Mouse (Mus musculus): ENCODE measurements around the gene Ggt1.

Gene Ggt1

DNA sequence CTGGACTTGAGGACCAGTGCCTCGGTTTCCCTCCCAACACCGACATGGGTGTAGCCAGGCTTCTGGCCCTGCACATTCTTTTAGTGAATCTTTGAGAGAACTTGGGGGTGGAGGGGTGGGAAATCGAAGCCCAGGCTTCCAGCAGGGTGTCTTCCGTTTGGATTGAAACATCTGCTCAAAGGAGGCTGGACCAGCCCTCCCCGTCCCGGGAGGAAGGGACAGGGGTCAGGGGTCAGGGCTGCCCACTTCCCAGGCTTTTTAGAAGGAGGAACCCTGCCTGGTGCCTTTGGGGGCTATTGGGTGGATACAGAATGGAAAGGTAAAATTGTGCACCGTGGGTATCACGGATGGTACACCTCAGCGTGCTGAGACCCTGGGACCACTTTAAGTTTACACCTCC, 10.5 kb downstream of the Ggt1 start:
- in situ Hi-C loops (cut with MseI, MboI), result no loop called here

DNA sequence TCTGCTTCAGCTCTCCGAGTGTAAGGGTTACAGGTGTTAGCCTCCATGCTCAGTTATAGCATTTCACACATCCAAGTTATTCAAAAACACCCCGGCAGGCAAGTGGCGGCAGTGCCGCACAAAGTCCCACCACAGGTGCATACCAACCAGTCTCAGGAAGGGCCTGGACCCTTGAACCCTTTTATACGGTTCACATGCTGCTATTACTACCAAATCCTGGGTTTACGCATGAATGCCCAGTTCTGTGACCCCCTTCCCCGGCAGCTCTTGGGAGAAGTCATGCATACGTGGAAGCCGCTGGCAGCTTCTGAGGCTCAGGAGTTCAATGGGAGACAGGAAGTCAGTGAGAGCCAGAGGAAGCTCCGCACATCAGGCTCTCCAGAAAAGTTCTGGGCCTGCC, 11.8 kb downstream of the Ggt1 start:
- in situ Hi-C loops (cut with MseI, MboI), result no loop called here

DNA sequence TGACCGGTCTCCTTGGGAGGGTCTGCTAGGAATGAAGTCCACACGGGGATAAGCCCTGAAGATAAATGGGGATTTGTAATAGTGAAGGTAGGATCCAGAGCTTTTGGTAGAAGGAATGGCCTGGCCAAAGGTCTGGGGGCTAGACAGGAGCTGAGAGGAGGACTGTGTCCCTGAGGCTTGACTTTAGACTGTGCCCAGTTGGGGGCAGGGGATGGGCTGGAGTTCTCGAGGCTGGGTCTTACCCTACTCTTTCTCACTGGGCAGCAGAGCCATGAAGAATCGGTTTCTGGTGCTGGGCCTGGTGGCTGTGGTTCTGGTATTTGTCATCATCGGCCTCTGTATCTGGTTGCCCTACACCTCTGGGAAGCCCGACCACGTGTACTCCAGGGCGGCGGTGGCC, 12.6 kb downstream of the Ggt1 start:
- in situ Hi-C loops (cut with MseI, MboI), result no loop called here

DNA sequence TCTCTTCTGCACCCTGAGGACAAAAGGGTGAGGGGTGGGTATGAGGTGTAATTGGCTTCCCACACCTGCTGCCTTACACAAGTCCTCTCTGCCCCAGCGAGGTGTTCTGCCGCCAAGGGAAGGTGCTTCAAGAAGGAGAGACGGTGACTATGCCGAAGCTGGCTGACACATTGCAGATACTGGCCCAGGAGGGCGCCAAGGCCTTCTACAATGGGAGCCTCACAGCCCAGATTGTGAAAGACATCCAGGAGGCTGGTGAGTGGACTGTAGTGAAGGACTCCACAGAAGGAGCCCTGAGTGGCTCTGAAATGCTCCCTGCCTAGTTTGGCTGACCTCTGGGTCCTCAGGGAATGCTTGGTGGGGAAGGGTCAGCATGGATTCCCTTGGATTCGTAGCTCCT, 17.7 kb downstream of the Ggt1 start:
- in situ Hi-C loops (cut with MseI, MboI), result no loop called here

DNA sequence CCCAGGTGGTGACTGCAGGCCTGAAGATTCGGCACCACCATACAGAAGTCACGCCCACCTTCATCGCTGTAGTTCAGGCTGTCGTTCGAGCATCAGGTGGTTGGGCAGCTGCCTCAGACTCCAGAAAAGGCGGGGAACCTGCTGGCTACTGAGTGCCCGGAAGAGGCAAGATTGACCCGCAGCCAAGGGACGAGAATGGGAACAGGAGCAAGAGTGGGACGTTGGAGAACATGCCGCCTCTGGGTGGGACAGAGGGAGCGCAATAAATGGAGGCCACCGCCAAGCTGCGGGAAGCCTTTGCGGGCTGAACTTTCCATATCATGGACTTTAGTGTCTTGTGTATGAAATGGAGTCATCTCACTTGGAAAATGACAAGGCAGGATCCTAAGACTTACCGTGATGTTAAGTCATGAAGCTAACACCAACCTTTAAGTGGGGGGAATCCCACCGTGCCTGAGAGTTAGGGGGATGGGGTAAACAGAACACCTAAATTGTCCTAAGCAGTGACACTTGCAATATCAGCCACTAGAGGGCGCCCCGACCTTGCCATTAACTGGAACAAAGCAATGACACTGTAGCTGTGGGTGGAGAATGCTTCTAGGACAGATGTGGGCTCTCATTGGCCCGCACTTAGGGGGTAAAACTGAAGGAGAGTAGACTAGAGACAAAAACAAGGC, 24.6 kb downstream of the Ggt1 start:
- in situ Hi-C loops (cut with MseI, MboI), result no loop called here

DNA sequence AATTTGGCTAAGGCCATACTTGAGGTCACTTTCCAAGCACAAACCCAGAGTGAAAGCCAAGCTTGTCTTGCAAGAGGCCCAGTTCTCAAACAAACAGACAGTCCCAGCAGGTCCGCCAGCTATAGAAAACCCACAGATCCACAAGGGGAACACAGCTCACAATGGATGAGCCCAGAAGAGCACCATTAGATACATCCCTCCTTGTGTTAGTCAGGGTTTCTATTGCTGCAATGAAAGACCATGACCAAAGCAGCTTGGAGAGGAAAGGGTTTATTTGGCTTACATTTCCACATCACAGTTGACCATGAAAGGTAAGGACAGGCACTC, 25.1 kb downstream of the Ggt1 start:
- in situ Hi-C loops (cut with MseI, MboI), result no loop called here

DNA sequence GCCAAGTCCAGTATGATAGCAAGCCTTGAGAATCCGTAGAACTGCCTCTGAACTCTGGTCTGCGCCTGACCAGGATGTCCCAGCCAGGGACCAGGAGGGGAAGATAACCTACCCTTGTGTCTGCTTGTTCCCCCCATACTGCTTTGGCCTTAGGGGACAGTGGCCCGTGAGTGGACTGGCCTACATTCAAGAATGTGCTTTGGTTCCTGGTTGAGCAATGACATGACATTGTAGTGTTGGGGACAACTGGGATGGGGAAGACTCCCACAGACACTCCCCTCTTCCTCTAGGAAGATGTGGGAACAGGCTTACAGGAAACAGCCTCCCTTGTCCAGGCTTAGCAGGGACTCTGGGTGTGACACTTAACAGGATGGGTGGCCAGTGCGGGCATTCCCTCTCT, 26.4 kb downstream of the Ggt1 start:
- in situ Hi-C loops (cut with MseI, MboI), result no loop called here

DNA sequence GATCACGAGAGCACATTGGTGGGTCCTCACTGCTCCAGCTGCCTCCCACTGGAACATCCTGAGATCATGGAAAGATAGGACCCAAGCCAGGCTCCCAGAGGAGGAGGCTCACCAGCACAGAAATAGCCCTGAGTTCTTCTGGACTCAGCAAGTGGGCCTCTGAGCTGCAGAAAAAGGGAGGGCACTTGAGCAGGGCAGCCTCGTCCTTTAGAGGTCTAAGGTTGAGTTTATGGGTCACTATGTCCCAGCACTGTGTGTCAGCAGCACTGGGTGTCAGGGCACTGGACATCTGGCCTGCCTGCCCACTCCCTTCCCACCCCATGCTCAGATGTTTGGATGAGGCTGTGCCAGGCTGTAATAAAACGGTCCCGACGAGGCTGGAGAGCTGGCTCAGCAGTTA, 26.9 kb downstream of the Ggt1 start:
- in situ Hi-C loops (cut with MseI, MboI), result no loop called here

DNA sequence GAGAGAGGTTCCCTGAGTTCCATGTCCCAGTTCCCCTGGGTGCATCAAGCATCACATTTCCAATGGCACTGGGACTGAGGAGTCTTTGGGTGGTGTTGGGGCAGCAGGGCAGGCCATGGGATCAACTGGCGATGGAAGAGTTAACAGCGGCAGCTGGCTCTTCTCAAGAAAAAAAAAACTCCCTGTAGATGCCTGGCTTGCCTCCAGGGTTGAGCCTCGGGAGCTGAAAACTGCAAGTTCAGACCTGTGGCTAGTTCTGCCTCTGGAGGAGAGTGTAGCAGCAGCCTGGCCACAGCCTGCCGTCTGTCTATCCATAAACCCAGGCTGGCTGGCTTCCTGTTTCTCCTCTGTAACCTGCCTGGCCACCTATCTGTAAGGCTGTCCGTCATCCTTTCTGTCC, 27.7 kb downstream of the Ggt1 start, which contains the start of gene Ggt5:
Ggt5 (plus strand) TSS at position 212 of the 400 bp plus-strand sequence.
- in situ Hi-C loops (cut with MseI, MboI), result no loop called here

DNA sequence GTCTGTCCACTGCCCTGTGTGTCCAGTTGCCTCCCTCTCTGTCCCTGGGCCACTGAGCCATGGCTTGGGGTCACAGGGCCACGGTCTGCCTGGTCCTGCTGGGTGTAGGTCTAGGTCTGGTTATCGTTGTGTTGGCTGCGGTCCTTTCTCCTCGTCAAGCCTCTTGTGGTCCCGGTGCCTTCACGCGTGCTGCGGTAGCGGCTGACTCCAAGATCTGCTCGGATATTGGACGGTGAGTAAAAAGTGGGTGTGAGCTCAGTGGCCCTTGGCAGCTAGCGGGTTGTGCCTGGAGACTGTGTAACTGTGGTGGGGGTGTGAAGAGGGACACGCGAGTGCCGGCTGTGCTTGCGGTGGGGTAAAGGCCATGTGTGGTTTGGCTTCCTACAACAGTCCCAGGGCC, 28.2 kb downstream of the Ggt1 start:
- in situ Hi-C loops (cut with MseI, MboI), result no loop called here

DNA sequence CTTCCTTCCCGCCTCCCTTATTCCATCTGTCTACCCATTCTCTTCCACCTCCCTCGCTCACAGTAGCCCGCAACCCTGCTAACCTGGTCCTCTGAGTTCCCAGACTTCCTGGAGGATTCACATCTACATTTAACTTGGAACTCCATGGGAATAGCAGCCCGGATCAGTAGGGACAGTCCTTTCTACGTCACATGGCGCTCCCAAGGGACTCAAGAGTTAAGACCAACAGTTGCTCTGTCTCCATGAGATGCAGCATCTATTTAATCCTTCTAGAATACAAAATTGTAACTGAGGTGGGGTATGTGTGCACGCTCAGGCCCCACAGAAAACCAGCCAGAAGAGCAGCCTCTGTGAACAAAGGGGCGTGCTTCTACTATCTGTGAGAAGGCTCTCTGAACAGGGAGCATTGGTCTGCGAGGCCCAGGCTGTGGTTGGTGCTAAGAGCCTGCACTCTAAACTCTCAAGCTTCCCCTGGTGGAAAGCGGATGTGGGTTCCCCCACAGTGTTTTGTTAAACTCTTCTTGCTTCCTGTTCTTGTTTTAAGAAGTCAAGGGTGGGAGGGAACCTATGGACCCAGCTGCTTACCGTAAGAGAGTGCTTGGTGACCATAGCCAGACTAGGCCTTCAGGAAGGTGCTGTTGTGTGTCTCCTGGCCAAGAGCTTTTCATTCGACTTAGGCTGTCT, 29.9 kb downstream of the Ggt1 start:
- in situ Hi-C loops (cut with MseI, MboI), result no loop called here

DNA sequence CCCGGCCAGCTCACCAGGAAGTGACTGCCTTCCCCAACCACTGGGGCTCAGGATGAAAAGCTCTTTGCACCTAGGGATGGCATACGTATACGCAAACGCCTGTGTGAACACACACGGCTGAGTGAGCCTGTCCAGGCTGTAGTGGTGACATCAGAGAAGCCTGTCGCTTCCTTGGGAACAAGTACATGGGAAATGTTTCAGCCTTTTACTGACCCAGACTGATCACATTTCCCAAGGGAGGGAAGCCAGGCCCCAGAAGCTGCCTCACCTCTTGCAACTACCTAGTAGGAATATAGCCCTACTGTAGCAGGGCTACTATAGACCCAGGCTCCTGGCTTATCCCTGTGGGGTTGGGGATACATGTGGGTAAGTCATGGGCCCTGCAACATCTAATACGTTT, 31.2 kb downstream of the Ggt1 start:
- in situ Hi-C loops (cut with MseI, MboI), result no loop called here

DNA sequence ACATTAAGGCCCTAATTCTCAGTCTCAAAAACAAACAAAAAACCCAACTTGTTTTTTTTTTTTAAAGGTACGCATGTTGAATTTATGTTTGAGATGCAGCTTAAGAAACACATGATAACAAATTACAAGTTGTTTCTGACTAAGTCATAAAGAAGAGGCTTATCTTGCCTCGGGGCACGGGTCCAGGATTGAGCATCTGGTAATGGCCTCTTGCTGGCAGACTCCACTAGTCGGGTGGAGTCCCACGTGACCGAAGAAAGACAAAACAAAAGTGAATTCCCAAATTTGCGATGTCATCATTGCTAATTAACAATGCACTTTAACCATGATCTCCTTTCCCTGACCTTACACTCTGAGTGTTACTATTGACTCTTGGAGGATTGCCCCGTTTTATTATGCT, 34.6 kb downstream of the Ggt1 start:
- in situ Hi-C loops (cut with MseI, MboI), result no loop called here

DNA sequence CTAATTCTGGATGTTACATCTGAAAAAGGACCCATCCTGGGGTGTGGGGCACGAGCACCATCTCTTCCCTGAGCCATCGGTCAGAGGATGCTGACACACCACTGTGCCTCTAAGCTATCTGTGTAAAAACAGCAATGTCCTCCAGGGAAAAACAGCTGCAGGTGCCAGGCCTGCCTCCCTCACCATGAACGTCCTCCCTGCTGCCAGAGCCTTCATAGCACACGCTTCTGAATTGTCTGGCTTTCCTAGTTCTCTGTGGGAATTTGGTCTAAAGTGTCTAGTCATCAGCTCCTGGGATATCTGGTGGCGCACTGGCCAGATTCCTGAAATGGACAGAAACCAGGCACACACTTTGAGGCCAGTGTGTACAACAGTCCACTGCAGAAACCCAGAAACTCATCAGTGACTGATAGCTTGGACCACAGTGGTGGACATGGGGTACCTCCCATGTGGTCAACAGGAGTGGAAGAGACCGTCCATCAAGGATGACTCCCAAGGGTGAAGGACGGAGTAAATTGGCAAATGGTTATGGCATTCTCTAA, 38.9 kb downstream of the Ggt1 start:
- in situ Hi-C loops (cut with MseI, MboI), result no loop called here

DNA sequence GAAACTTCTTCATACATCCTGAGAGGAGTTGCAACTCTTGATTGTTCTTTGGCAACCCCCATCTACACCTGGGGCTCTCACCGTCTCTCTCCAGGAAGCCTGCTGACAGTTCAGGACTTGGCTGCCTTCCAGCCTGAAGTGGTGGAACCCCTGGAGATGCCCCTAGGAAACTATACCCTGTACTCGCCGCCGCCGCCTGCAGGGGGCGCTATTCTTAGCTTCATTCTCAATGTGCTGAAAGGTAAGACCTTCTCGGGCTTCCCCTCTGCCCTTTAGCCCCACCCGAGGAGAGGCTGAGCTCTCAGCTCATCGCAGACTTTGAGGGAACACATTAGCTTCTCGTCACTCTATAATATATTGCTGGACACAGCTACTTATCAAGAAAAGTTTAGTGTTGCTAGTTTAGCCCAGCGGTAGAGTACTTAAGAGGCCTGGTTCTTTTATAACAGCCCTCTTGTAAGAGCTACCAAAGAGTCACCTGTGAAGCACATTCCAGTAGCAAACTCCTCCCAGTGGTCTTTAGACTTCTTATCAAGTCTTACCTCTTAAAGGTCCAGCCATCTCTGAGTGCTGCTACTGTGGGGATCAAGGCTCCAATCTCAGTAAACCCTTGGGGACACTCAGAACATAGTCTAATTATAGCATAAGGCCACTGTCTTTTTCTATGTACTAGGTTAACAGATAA, 43.9 kb downstream of the Ggt1 start:
- in situ Hi-C loops (cut with MseI, MboI), result no loop called here

DNA sequence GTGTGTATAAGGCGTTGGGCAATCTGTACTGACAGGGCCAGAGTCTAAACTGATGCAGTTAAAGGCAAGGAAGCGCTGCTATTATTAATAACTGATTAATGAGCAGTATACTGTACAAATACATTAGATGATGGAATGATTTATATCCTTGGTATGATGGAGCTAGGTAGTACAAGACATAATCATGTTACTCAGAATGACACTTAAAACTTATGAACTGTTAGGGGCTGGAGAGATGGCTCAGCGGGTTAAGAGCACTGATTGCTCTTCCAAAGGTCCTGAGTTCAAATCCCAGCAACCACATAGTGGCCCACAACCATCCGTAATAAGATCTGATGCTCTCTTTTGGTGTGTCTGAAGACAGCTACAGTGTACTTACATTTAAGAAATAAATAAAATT, 45.8 kb downstream of the Ggt1 start:
- in situ Hi-C loops (cut with MseI, MboI), result no loop called here

DNA sequence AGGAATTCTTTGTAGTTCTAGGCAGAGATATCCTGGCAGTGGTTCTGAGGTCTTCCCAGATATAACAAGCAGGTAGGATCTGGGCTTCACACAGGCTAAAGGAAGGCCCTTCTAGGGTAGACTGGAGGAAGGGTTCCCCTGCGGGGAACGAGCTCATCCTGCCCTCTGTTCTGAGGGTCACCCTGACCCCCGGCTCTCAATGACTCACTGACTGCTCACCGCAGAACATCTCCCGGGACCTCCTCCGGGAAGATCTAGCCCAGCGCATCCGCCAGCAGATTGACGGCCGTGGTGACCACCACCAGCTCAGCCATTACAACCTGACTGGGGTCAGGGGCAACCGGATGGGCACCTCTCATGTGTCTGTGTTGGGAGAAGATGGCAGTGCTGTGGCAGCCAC, 47.6 kb downstream of the Ggt1 start:
- in situ Hi-C loops (cut with MseI, MboI), result no loop called here

DNA sequence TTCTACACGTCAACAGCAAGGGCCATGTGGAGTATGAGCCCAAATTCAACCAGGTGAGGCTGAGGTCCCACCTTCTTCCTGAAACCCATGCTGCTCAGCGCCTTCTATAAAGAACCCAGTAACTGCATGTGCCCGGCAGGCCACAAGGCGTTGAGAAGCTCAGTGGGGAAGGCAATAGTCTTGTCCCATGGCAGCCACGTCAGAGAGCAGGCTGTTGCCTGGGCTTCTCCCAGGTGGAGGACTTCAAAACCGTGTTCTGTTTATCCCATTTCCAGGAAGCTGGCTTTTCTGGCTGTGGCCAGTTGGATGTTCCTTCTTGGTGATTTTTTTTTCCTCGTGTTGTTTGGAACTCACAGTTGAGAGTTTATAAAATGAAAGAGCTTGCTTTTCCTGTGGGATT, 49.1 kb downstream of the Ggt1 start:
- in situ Hi-C loops (cut with MseI, MboI), result no loop called here

DNA sequence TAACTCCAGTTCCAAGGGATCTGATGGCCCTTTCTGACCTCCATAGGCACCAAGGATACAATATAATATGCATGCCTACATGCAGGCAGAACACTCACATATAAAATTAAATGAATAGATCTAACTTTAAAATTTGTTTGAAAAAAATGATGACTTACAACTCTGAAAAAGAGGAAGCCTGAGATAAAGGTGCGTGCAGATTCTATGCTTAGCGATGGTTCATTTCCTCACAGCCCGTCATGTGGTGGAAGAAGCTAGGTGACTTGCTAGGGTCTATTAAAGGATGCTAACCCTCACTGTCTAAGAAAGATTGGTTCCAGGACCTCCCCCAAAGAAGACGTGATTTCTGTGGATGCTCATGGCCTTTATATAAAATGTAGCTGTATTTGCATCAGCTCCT, 54.6 kb downstream of the Ggt1 start:
- in situ Hi-C loops (cut with MseI, MboI), result no loop called here

DNA sequence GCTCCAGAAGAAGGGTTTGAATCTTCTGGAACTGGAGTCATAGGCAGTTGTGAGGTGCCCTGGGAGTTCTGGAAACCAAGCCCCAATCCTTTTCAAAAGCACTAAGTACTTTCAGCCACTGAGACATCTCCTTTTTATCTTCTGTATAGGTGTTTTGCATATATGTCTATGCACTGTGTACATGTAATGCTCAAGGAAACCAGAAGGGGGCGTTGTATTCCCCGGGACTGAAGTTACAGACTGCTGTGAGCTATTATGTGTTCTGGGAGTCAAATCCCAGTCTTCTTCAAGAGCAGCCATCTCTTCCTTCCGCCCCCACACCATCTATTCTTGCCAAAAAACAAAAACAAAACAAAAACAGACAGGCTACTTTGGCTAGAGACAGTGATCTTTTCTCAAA, 59.4 kb downstream of the Ggt1 start:
- in situ Hi-C loops (cut with MseI, MboI), result no loop called here

DNA sequence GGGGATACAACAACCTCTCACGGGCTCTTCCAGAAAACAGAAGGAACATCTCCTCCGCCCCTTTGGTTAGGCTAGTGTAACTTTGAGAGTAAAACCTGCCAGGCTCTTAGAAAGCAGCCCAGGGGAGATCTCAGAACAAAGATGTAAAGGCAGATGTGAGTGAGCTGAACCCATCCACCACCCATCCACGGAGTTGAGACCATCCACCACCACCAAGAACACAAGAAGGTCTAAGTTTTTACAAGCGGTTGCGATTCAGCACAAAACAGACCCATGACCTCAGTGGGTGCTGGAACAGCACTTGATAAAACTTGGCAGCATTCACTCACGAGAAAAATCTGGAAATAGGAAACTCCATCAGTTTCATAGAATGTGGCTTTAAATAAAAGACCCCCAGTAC, 64.5 kb downstream of the Ggt1 start:
- in situ Hi-C loops (cut with MseI, MboI), result no loop called here

DNA sequence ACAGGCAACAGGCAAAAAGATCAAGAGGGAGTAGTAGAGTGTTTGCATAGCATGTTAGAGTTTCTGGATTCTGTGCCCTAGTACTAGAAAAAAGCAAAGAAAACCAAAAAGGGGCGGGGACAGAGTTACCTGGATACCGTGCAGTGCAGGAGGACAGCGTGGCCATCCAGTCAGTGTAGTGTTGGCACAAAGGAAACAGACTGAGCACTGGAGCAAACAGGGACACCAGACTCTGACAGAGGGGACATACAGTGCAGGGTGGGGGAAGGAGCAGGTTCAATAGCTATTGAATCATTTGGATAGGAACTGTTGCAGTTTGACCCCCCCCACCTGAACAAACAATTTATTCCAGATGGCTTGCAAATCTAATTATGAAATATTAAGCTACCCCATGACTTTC, 65.6 kb downstream of the Ggt1 start:
- in situ Hi-C loops (cut with MseI, MboI), result no loop called here

DNA sequence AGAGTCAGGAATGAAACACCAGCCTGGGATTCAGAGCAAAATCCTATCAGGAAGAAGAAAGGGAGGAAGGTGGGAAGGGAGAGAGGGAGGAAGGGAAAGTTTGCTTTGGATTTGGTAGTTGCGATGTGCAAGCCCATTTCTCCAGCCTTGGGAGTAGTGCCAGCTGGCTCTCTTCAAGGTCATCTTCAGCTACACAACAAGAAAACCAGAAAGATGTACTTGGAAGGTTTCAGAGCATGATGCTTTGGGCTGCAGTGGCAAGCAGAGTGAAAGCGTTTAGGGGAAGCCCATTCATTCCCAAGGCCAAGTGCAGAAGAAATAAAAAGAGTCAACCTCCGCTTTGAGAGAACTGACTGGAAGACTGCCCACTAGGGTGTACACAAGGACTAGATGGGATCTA, 66.1 kb downstream of the Ggt1 start:
- in situ Hi-C loops (cut with MseI, MboI), result no loop called here
